Mouse (Mus musculus): ENCODE measurements around the gene C130050O18Rik.

The C130050O18Rik gene

GRCm38 (mm10) chr5:139397959-139398753 lies 6.9 kb upstream of the C130050O18Rik start:
- DNase-seq, result peak; percentile 94 to 98

- DNase-seq, result no peak
Measured at GRCm38 (mm10) chr5:139398786-139399185, 6.3 kb upstream of the C130050O18Rik start.

GRCm38 (mm10) chr5:139399991-139400390 lies 5.1 kb upstream of the C130050O18Rik start:
- DNase-seq, result no peak

GRCm38 (mm10) chr5:139402106-139402505 lies 3.0 kb upstream of the C130050O18Rik start:
- DNase-seq, result no peak

- DNase-seq, result no peak
Measured at GRCm38 (mm10) chr5:139403692-139404260, 1.3 kb upstream of the C130050O18Rik start.

GRCm38 (mm10) chr5:139405478-139405877 lies 398 bp downstream of the C130050O18Rik start:
- no peak for DNase-seq

- no peak for DNase-seq
Measured at GRCm38 (mm10) chr5:139405953-139406352, 873 bp downstream of the C130050O18Rik start.

- DNase-seq, result no peak
Measured at GRCm38 (mm10) chr5:139407121-139407885, 2.2 kb downstream of the C130050O18Rik start.

GRCm38 (mm10) chr5:139408511-139408910 lies 3.4 kb downstream of the C130050O18Rik start:
- DNase-seq, result no peak

- DNase-seq, result peak; percentile 40 to 48
Measured at GRCm38 (mm10) chr5:139409412-139409811, 4.3 kb downstream of the C130050O18Rik start.

GRCm38 (mm10) chr5:139410056-139410455 lies 5.0 kb downstream of the C130050O18Rik start:
- DNase-seq, result no peak

GRCm38 (mm10) chr5:139411117-139411516 lies 6.0 kb downstream of the C130050O18Rik start:
- no peak for DNase-seq

- DNase-seq, result no peak
Measured at GRCm38 (mm10) chr5:139411665-139412314, 6.7 kb downstream of the C130050O18Rik start.

- no peak for DNase-seq
Measured at GRCm38 (mm10) chr5:139413545-139413944, 8.5 kb downstream of the C130050O18Rik start.

- DNase-seq, result no peak
Measured at GRCm38 (mm10) chr5:139415001-139415400, 9.9 kb downstream of the C130050O18Rik start.

- DNase-seq, result no peak
Measured at GRCm38 (mm10) chr5:139416942-139417341, 11.9 kb downstream of the C130050O18Rik start.

GRCm38 (mm10) chr5:139417480-139417879 lies 12.4 kb downstream of the C130050O18Rik start:
- DNase-seq, result no peak

- DNase-seq, result no peak
Measured at GRCm38 (mm10) chr5:139418110-139418509, 13.0 kb downstream of the C130050O18Rik start.

- DNase-seq, result no peak
Measured at GRCm38 (mm10) chr5:139418633-139419032, 13.6 kb downstream of the C130050O18Rik start.

GRCm38 (mm10) chr5:139423026-139423865 lies 18.2 kb downstream of the C130050O18Rik start, which contains the start of gene Gper1:
Gene Gper1 (plus strand): TSS chr5:139423151.
- no peak for DNase-seq

- DNase-seq, result no peak
Measured at GRCm38 (mm10) chr5:139425198-139425597, 20.1 kb downstream of the C130050O18Rik start.

- no peak for DNase-seq
Measured at GRCm38 (mm10) chr5:139427001-139427400, 21.9 kb downstream of the C130050O18Rik start.

Data from kidney, adult 8-10 months (tissue).